Mouse (Mus musculus): ENCODE results near the gene Olfr794.

The Olfr794 gene

DNA sequence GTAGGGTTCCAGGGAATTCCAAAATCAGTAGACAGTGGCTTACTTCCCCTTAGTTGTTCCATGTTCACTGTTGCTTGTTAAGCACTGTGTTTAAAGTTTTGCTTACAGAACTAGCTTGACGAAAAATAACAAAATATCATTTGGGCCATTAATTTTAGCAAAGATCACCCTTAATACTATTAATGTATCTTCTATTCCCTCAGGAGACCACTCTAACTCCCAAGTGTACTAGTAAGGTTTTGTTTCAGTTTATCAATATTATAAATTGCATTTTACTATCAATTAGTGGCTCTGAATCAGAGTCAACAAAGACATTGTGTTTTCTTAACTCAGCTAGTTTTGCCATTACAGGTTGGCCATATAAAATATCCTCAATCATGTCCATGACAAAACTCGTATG is at the start of gene Olfr794:
Gene Olfr794, plus strand, starts transcription at position 301 of the 400 bp plus-strand sequence.
- in situ Hi-C loops (cut with MboI; ENCODE audit: low pct_unique_long_range_greater_than_20kb in 1 of 2, low sequenced_read_pairs in 2 of 2, unreplicated experiment in 1 of 2), result no loop called here

DNA sequence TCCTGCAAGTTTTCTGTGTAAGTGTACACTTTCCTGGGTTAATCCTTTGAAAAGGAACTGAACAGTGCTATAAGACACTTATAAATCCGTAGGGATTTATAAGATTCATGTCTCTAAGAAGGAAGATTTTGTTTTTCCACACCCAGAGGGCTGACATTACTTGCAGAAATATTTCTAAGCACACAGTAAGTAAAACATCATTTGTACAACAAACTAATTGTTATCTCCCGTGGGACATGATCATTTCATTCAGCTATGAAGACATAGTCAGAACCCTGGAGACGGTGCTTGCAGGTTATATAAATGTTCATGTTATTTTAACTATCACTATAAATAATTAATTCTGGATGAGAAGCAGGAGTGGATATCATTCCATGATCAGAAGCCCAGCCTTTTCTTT is 46.0 kb upstream of the Olfr794 start, which contains the start of gene Olfr791:
Gene Olfr791, plus strand, starts transcription at position 301 of the 400 bp plus-strand sequence.
- in situ Hi-C loops (cut with MboI; ENCODE audit: low pct_unique_long_range_greater_than_20kb in 1 of 2, low sequenced_read_pairs in 2 of 2, unreplicated experiment in 1 of 2), result no loop called here

DNA sequence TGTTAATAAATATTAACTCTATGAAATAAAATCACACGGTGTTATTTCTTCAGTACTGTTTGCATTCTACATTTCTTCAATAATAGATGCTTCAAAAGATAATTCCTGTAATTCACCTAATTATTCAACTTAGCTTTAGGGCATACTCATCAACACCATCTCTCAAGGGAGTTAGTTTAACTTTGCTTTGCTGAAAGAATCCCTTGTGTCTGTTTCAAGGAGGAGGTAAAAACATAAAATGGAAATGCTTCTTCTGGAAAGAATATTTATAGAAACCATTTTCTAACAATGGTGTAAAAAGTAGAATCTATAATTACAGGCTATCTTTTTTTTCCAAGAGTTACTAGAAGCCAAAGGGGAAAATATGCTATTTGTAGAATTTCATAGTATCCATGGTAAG is 28.6 kb upstream of the Olfr794 start, which contains the start of gene Olfr792:
Gene Olfr792, plus strand, starts transcription at position 301 of the 400 bp plus-strand sequence.
- in situ Hi-C loops (cut with MboI; ENCODE audit: low pct_unique_long_range_greater_than_20kb in 1 of 2, low sequenced_read_pairs in 2 of 2, unreplicated experiment in 1 of 2), result no loop called here

DNA sequence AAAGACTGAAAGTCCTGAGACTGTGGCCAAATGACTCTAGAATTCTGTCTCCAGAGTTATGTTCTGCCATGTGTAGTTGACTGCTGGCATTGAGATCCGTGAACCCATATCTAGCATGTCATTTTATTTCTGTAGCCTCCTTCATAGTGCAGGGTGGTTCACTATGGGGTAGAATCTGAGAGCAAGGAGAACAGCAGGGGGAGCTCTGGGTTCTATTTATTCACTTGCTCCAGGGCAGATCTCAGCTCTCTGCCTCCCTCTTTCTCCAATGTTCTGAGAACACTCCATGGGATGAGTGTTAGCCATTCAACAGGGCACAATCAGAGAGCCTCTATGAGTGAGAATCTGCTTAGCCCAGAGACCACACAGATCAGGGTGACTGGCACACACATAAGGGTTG is 18.1 kb upstream of the Olfr794 start:
- in situ Hi-C loops (cut with MboI; ENCODE audit: low pct_unique_long_range_greater_than_20kb in 1 of 2, low sequenced_read_pairs in 2 of 2, unreplicated experiment in 1 of 2), result no loop called here

DNA sequence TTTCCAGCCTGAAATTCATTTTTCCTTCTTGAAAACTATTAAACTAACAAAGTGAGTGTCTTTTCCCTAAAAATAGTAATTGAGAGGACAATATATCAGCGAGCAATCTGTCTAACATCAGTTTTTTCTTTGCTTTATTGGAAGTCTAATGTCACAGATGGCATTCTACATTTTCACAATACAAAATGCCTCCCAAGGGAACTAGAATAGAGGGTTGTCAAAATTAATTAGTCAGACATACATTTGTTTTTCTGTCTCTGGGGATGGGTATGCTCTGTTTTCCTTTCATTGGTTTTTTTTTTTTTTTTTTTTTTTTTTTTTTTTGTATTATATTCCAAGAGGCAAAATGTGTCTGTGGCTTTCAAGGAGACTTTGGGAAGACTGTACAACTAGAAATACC is 9.6 kb downstream of the Olfr794 start:
- in situ Hi-C loops (cut with MboI; ENCODE audit: low pct_unique_long_range_greater_than_20kb in 1 of 2, low sequenced_read_pairs in 2 of 2, unreplicated experiment in 1 of 2), result no loop called here

DNA sequence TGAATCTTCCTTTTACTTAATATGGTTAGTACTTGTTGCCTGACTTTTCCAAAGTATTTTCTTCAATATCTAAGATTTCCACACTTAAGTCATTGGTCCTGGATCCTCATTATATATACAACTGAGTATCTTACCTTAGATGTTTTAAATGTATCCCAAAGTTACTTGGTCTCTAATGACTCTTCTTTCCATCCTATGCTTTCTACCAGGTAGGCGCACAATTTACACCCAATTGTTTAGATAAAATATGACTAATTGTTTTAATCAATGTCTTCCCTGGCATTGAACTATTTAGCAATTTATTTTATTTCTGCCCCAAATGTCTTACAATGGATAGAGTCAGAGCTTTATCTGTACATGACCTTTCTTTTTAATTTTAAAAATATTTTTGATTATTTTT is 45.0 kb downstream of the Olfr794 start, which contains the start of gene Olfr796:
Gene Olfr796, minus strand, starts transcription at position 101 of the 400 bp plus-strand sequence.
- in situ Hi-C loops (cut with MboI; ENCODE audit: low pct_unique_long_range_greater_than_20kb in 1 of 2, low sequenced_read_pairs in 2 of 2, unreplicated experiment in 1 of 2), result no loop called here

DNA sequence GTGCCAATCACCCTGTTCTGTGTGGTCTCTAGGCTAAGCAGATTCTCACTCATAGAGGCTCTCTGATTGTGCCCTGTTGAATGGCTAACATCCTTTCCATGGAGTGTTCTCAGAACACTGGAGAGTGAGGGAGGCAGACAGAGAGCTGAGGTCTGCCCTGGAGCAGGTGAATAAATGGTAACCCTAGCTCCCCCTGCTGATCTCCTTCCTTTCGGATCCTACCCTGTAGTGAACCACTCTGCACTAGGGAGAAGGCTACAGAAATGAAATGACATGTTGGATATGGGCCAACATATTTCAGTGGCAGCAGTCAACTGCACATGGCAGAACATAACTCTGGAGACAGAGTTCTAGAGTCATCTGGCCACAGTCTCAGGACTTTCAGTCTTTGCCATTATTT is 54.3 kb downstream of the Olfr794 start:
- in situ Hi-C loops (cut with MboI; ENCODE audit: low pct_unique_long_range_greater_than_20kb in 1 of 2, low sequenced_read_pairs in 2 of 2, unreplicated experiment in 1 of 2), result no loop called here
